Mouse (Mus musculus): ENCODE measurements at regions not wholly inside any gene's neighbourhood (a gene's known extent, or its start where the extent isn't known, plus 50 kb on each side); places are given as distances from the start of the nearest gene placed in this dataset.

DNA sequence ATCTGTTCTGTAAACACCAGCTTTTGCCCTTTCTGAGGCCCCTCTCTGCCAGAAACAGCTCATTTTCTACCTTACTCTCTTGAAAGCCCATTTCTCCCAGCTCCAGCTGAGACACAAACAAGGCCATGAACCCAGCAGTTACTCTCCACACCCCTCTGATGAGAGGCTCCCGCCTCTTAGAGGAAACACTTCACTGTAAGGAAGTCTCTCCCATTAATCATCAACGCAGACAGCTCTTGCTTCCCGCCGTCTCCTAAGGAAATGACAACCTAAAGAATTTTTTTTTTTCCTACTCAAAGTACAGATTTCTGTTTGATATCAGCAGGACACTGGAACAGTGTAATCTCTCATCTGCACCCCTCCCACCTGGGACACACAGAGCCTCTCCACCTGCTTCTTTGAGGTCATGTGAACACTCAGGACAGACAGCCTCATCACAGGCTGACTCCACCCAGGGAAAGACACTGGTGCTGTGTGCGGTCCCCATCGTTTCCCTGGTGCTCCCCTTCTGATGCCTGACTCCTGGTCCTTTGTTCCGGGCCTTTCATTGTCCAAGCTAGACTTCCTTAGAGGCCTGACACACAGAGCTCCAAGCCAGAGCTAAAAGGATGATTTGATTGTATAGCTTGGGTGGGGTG, 106.0 kb upstream of the Pmepa1 start:
- TF ChIP-seq EP300 (IDR thresholded peaks at IDR 0.05) = peak; percentile 60; the same call in 1 of the 2 replicates
- TF ChIP-seq CTCF (IDR thresholded peaks at IDR 0.05) = no peak

Data from lung, postnatal 0 days (tissue).